Mouse (Mus musculus) gastrocnemius, adult 2 months (tissue): Measurements from ENCODE around the gene Plxdc1. TPM values are rescaled to one million over a fixed set of nuclear protein-coding genes. Genes with fewer than 3 reads are reported as not detected.
A peak's percentile ranks its signal among the peaks of the same experiment; 100 is the strongest.

Source experiments
- DNase-seq: peaks from one replicate; pipeline ENCODE4 v3.0.0; 2022
- H3K27ac ChIP-seq: fragments of 200-600 bp; 2 replicates; pipeline ENCODE4 v1.8.1; 2022; ENCODE audit warnings: mild to moderate bottlenecking
- H3K4me3 ChIP-seq: fragments of 200-600 bp; 2 replicates; pipeline ENCODE4 v1.8.1; 2022; ENCODE audit warnings: mild to moderate bottlenecking, moderate library complexity
- CTCF ChIP-seq: fragments of 200-600 bp; IDR thresholded peaks from 2 replicates; pipeline ENCODE4 v1.8.1; 2022; ENCODE audit warnings: antibody characterized with exemption, mild to moderate bottlenecking, moderate library complexity
- intact Hi-C: fragments of 180-260 bp; cut with DNase I; formaldehyde crosslinking; loops from one replicate; pipeline ENCODE4 v1.15.1; 2025
- total RNA-seq, 2 experiments: library from RNA; stranded (reverse); gene quantifications; 2 replicates each; pipeline ENCODE4 v1.2.3; 2021

Gene Plxdc1
- total RNA-seq, 2 experiments from 2014 or later = 3.0 to 3.1 TPM

DNA sequence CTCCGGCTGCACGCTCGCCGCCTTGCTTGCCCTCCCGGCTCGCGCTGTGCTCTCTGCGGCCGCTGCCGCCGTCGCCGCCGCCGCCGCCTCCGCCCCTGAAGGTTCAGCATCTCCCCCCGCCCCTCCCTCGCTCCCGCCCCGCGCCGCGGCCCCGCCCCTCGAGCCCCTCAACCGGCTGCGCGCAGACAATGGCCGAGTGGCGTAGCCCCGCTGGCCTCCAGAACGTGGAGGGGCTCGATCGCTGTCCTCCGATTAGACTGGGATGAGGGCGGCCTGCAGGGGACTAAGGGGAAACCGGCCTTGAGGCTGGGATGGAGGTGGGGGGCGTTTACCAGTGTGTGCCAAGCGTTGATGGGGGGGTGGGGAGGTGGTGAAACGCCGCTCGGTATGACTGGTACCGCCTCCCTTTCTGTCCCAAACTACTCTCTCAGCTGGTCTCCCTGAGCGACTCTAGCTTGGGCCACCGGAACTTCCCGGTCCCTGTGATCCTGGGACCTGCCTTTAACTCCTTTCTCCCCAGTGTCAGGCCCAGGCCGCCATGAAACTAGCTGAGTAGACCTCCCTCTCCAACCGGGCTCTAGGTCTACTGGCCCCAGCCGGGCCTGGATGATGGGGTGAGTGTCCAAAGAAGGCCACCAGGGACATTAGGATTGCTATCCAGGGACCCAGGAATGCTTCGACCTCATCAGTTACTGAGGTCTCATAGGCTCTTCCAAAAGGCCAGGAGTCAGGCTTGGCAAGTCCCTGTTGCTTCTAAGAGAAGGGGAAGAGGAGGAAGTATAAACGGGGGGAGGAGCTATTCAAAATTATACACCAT, 36.5 kb upstream of the Plxdc1 start, which contains the start of gene Cacnb1:
Gene Cacnb1, minus strand, starts transcription at position 480 of the 817 bp plus-strand sequence.
- intact Hi-C loops = no loop called here
- Histone ChIP-seq H3K27ac (peak within 1 kb of the TSS; percentile 88), H3K4me3 (peak within 1 kb of the TSS; percentile 87)
- no peak for TF ChIP-seq CTCF
- DNase-seq = peak; percentile 80

DNA sequence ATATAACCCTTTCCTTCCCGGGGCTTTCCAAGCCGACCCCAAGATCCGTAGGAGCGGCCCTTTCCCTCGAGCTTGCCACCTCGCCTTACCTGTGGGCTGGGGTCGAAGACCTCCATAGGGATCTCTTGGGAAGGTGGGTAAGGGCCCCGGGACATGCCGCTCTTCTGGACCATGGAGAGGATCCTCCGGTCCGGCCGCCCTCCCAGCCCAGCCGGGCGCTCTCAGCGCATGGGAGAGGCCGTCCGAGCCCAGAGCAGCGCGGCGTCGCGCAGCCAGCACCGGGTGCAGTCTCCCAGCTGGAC, 36.0 kb upstream of the Plxdc1 start:
- Histone ChIP-seq H3K4me3 (peak overlapping the region; percentile 87), H3K27ac (peak overlapping the region; percentile 88)
- TF ChIP-seq CTCF = no peak
- intact Hi-C loops = no loop called here
- no peak for DNase-seq

DNA sequence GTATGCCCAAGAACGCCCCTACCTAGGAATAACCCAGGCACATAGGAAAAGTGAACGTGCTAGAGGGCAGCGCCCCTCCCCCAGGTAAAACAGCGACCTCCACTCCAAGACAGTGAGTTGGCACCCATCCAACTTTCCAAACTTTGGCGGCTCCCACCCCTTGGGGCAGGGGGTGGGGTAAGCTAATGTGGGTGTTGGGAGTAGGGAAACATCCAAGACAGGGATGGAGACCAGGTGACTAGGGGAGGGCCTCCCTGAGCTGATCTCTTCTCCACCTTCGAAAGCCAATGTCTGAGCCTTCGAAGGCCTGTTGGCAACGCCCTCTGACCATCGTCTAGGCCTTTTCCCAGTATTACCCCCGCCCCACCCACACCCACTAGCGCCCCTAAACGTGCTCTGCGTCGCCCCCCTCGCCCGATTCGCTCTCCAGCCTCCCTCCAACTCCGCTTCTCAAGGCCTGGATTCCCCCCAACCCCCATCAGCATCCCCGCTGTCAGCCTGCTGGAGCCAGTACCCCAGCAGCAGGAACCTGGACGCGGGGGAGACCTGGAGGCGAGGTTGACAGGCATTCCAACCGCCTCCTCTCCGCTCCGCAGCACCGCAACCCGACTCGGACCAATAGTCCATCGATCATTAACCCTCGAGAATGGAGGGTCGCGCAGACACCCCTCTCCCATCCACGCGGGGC, 35.5 kb upstream of the Plxdc1 start:
- Histone ChIP-seq H3K27ac (peak overlapping the region; percentile 88), H3K4me3 (peak overlapping the region; percentile 87)
- intact Hi-C loops = no loop called here
- TF ChIP-seq CTCF = no peak
- DNase-seq = peak; percentile 56

DNA sequence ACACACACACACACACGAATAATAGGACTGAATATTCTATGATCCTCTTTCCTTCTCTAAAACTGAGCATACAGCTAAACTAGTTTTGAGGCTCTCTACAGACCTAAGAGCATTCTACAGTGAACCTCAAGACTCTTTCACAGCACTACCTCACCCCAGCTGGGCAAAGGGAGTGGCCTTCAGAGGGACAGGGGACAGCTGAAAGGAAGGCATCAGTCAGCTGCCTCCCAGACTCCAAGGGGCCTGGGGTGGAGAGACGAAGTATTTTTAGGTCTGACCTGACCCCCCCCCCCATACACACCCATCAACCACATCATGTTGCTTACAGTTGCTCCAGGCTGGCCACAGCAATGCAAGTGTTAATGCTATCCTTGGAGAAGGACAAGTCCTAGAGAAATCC, 34.9 kb upstream of the Plxdc1 start:
- Histone ChIP-seq H3K27ac (peak overlapping the region; percentile 88), H3K4me3 (peak overlapping the region; percentile 87)
- DNase-seq = no peak
- no peak for TF ChIP-seq CTCF
- intact Hi-C loops = no loop called here

DNA sequence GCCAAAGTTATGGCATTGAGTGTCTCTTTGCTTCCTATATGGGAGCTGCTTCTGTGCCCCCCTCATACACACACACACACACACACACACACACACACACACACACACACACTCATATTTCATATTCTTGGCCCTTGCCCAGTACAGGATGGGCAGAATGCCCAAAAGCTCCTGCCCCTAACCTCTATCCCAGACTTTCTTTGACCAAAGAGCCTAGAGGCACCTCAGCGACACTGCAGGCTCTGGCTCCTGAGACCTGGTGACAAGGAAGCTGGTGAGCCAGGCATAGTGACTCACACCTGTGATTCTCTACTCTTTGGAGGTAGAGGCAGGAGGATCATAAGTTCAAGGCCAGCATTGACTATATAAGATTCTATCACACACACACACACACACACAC, 34.5 kb upstream of the Plxdc1 start:
- intact Hi-C loops = no loop called here
- Histone ChIP-seq H3K27ac (peak overlapping the region; percentile 96), H3K4me3 (no peak overlapping the region)
- TF ChIP-seq CTCF = no peak
- DNase-seq = no peak

DNA sequence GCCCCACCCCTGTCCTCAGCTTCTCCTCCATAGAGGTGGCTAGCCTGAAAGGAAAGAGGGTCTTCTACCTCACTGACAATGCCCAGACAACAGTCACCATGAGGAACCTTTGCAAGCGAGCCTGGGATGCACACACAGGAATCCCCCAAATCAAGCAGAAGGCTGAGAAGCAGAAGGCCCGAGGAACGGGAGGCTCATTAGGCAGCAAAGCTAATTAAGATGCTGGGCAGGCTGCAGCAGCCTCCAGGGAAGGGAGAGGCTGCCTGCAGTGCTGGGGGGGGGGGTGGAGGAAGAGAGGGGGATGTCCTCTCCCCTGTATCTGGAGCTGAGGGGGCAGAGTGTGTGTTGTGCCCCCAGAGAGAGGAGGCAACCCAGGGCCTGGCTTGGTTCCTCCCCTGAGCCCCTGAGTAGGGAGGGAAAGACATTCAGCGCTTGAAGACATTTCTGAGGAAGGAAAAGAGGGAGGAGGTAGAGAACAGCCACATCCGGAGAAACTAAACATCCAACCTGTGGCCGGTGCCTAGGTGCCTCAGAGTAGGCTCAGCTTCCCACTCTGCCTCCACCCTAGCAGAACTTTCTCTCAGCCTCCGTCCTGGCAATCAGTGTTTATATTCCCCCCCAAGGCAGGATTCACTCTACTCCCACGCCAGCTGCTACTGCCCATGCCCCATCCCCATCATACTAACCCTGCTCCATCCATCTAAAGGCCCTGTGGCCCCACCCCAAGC, 33.8 kb upstream of the Plxdc1 start:
- TF ChIP-seq CTCF = no peak
- Histone ChIP-seq H3K27ac (peak overlapping the region; percentile 96), H3K4me3 (no peak overlapping the region; the same call in 1 of the 2 replicates)
- DNase-seq = no peak
- intact Hi-C loops = no loop called here

DNA sequence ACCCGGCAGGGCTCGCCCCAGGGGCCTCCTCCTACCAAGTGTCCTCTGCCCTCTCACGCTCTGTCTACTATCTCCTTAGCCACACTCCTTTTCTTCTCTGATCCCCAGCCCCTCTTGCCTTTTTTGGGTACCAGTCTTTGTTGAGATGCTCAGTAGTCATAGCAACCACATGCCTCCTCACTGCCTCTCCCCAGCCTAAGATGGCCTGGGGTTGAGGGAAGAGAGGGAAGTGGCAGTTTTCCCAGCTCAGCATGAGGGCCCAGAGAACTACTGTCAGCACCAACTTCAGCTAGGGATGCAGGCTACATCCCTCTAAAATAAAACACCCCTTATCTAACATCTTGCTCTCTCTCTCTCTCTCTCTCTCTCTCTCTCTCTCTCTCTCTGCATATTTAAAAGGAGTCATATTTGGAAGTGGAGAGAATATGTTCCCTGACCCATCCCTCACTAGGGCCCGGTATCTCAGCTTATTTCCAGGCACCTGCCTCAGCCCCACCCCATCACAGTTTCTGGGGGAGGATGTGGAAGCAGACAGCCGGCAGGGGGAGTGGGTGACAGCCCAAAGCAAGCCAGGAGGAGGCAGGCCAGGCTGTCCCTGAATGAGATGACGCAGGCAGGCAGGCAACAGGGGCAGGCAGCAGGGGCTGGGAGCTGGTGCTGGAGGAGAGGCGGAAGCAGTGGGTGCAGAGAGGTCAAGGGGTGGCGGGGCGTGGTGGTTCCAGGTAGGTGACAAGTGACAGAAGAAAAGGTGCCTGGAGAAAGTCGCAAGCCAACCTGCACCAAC, 32.8 kb upstream of the Plxdc1 start:
- intact Hi-C loops = no loop called here
- Histone ChIP-seq H3K27ac (peak overlapping the region; percentile 96), H3K4me3 (peak overlapping the region; percentile 18; the same call in 1 of the 2 replicates)
- peak; percentile 85 for DNase-seq
- TF ChIP-seq CTCF = peak; percentile 54

DNA sequence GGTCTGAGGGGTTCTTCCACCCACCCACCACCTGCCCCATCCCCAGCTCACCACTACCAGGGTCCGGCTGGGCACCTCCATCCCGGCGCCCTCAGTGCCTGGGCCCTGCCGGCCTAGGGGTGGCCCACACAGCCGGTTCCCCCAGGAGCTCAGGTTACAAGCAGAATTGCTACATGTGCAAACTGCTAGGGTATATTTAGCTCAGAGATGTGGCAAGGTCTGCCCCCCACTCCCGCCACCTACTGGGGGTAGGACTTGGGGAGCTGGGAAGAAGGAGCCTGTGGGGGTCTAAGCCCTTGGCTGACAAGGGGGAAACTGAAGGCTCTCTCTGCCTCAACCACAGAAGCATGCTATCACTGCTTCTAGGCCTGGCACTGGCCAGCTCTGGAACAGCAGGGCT, 32.0 kb upstream of the Plxdc1 start:
- Histone ChIP-seq H3K27ac (peak overlapping the region; percentile 96), H3K4me3 (peak overlapping the region; percentile 81)
- intact Hi-C loops = no loop called here
- peak; percentile 86 for DNase-seq
- peak; percentile 58 for TF ChIP-seq CTCF

DNA sequence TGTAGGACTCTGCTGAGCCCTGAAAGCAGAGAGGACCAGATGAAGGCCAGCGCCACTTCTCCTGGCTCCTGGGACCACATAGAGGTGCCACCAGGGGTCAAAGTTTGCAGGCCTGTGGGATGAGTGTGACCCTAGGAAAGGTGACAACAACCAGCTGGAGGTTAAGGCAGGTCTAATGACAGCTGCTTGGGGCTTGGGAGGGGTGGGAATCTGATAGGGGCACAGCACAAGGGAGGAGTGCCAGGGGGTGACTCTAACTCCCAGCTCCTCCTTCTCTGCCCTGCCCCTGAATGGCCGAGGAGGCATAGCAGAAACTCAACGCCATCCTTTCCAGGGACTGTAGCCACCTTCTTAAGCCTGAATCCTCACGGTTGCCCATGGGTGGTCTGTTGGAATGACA, 30.6 kb upstream of the Plxdc1 start:
- intact Hi-C loops = no loop called here
- H3K4me3 ChIP-seq = peak overlapping the region; percentile 81
- peak overlapping the region; percentile 96 for H3K27ac ChIP-seq
- peak; percentile 87 for DNase-seq
- no peak for TF ChIP-seq CTCF

DNA sequence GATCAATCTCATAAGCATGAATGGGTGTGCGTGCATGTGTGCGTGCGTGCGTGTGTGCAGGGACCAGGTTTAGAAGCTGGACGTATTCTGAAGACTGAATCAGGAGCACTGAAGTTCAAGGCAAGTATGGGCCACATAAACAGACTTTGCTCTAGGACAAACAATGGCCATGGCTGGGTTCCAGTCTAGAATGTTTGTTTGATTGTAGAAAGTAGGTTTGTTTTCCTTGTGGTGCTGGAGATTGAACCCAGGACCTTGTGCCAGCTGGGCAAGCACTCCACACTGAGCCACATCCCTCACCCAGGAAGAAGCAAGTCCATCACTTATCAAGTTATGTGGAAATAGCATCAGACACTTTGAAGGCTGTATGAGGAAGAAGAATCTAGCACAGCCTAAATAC, 29.9 kb upstream of the Plxdc1 start:
- peak overlapping the region; percentile 96 for H3K27ac ChIP-seq
- no peak for DNase-seq
- intact Hi-C loops = no loop called here
- TF ChIP-seq CTCF = no peak
- H3K4me3 ChIP-seq = peak overlapping the region; percentile 81

DNA sequence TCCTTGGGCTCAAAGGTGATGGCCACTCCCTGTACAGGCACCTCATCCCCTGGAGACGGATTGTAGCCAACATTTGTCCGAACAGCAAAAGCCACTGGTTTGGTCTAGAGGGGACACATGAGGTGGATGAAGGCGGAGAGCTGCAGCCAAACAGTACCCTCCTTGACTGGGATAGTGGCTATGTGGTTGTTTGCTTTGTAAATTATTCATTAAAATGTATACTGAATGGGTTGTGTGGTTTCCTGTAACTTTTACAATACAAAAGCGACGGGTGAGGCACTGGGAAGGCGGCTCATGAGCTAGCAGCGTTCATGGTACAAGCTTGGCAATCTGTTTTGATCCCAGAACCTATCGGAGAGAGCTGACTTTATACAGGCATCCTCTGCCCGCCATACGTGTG, 26.6 kb upstream of the Plxdc1 start:
- DNase-seq = no peak
- no peak for TF ChIP-seq CTCF
- Histone ChIP-seq H3K27ac (no peak overlapping the region), H3K4me3 (no peak overlapping the region)
- intact Hi-C loops = no loop called here

DNA sequence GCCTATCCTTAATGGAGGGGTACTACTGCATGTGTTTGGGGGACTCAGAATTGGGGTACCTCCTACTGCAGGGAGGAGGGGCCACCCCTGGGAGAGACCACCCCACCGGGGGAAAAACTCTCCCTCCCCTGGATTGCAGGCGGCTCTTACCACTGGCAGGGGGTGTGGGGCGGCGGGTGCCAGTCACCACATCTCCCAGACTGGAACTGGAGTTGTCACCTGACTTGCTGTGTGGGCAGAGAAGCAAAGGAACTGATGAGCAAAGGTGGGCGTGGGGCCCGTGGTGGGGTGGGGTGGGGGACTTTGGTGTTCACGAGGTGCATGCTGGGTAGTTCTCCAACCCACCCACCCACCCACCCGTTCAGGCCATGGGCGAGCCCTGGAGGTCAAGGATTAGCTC, 25.5 kb upstream of the Plxdc1 start:
- H3K27ac ChIP-seq = no peak overlapping the region
- H3K4me3 ChIP-seq = no peak overlapping the region
- intact Hi-C loops = no loop called here
- no peak for DNase-seq
- TF ChIP-seq CTCF = no peak

DNA sequence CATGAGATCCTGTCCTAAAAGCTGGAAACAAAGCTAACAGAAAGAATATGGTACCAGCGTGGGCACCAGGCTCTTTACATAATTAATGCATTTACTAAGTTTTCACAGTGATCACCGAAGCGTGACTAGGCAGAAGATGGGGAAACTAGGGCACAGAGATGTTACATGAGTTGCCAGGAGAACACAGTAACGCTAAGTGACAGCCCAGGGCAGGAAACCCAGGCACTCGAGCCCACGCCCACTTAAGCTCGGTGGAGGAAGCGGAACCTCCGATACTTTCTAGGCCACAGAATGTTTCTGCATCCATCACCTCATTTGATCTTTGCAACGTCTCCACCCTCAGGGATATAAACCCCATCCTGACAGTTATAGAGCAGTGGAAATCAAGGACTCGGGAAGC, 21.8 kb upstream of the Plxdc1 start:
- no peak overlapping the region; the same call in 1 of the 2 replicates for H3K27ac ChIP-seq
- DNase-seq = no peak
- H3K4me3 ChIP-seq = no peak overlapping the region
- intact Hi-C loops = no loop called here
- TF ChIP-seq CTCF = no peak
